Comparison of ENCODE assay signal across 35 mouse cellular contexts in the genomic region with DNA sequence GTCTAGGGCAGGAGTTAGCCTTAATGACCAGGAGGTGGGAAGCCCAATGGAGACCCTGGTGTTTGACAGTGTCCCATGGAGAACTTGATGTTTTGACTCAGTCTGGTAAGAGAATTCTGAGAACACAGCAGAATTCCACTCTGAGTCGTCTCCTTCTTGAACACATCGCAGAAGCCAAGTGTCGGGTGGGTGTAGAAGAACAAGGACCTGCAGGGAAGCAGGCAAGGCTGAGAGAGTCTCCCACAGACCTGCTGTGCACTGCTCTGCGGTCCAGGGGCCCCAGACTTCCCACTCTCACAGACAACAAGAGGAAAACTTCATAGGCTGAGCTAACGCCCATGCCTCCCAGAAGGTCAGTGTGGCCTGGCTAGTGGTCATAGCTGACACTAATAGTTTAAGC. TPM values are rescaled to one million over a fixed set of nuclear protein-coding genes. Genes with fewer than 3 reads are reported as not detected.
DNase-seq lines count a peak whose midpoint lies in the region; TF ChIP-seq lines count a peak whose summit lies in the region.
"Had no signal": no experiment of that assay in that cellular context is flagged by ENCODE, and none has a peak within 500 bp of the region (broad histone marks: within the 10 kb centered on the region; RNA-seq: fewer than 3 reads in every experiment).

No protein-coding gene starts in this region.

- no peak for TF ChIP-seq CTCF in left cerebral cortex, adult 2 months (IDR thresholded peaks at IDR 0.05)

- H3K27ac ChIP-seq in left cerebral cortex, adult 2 months = peak overlapping the region; percentile 59; the same call in 1 of the 2 replicates
- H3K27ac ChIP-seq: embryonic facial prominence, embryonic 13.5 days; forebrain, embryonic 10.5 days; forebrain, embryonic 15.5 days; gastrocnemius, adult 2 months; hindbrain, embryonic 12.5 days; hindbrain, postnatal 0 days; intestine, embryonic 15.5 days; limb, embryonic 12.5 days; liver, embryonic 15.5 days; stomach, postnatal 0 days had no signal

- intact Hi-C loops in left cerebral cortex, adult 2 months (cut with DNase I) = no loop called here

- H3K4me3 ChIP-seq in left cerebral cortex, adult 2 months = no peak overlapping the region
- H3K4me3 ChIP-seq: embryonic facial prominence, embryonic 13.5 days; forebrain, embryonic 10.5 days; forebrain, embryonic 15.5 days; gastrocnemius, adult 2 months; hindbrain, embryonic 12.5 days; intestine, embryonic 15.5 days; limb, embryonic 12.5 days; liver, embryonic 15.5 days had no signal

- DNase-seq in frontal cortex, postnatal 36 days (ENCODE audit: low spot score in 2 of 2) = peak; percentile 51 to 53
- no peak for DNase-seq in frontal cortex, postnatal 25 days (ENCODE audit: low spot score in 2 of 2)
- no peak for DNase-seq in left cerebral cortex, adult 2 months (ENCODE audit: extremely low spot score in 1 of 2, low spot score in 2 of 2)
- no peak for DNase-seq in left cerebral cortex, adult 11 months (ENCODE audit: low spot score)
- DNase-seq in right cerebral cortex, adult 2 months (ENCODE audit: low spot score in 2 of 2) = peak; percentile 44 to 56
- no peak for DNase-seq in right cerebral cortex, postnatal 14 days
- DNase-seq in kidney, postnatal 36 days = no peak
- DNase-seq: adrenal gland, postnatal 10 days; cerebellum, adult 18-20 months; cerebellum, postnatal 10 days; gastrocnemius, adult 2 months; gastrocnemius, postnatal 36 days; heart, adult 18-20 months; heart, postnatal 36 days; kidney, adult 2 months; kidney, postnatal 4 days; lung, embryonic 14.5 days; lung, postnatal 14 days; midbrain, embryonic 14.5 days; thymus, adult 2 months; thymus, postnatal 36 days had no signal

RNA-seq across cellular contexts. Expression of a gene that starts 17.5 kb away (rescaled TPM):
- total RNA-seq in left cerebral cortex, adult 2 months (2021) = not detected
- total RNA-seq: adrenal gland, postnatal 10 days; common myeloid progenitor, adult 5-6 weeks; gastrocnemius, adult 2 months; gastrocnemius, postnatal 36 days; heart, adult 18-20 months; heart, postnatal 36 days; hindbrain, postnatal 0 days; layer of hippocampus, postnatal 36 days; liver, adult 2 months; MEL; monocyte, adult 5-6 weeks had no signal

RNA-seq across cellular contexts. Expression of a gene that starts 37.3 kb away (rescaled TPM):
- total RNA-seq in left cerebral cortex, adult 2 months (2021) = 10 to 100 TPM; 30.9 to 35.3 TPM

Comparison
In these comparisons a context has a peak if more than half of its experiments do, and no peak if none do; other contexts are left out.
1. DNase-seq: peak in frontal cortex, postnatal 36 days (2 of 2) and right cerebral cortex, adult 2 months (2 of 2); none in frontal cortex, postnatal 25 days (0 of 2), left cerebral cortex, adult 2 months (0 of 2), left cerebral cortex, adult 11 months (single experiment), right cerebral cortex, postnatal 14 days (single experiment) and kidney, postnatal 36 days (0 of 2).